Mouse (Mus musculus) right cerebral cortex, postnatal 4 days (tissue): Measurements from ENCODE around the gene Rplp1.

Experiments used
- DNase-seq: peaks from one replicate; pipeline ENCODE4 v3.0.0-alpha.2; 2022

The Rplp1 gene

GRCm38 (mm10) chr9:61914203-61914916 is at the start of gene Rplp1:
Gene Rplp1, minus strand, starts transcription at chr9:61914542.
- DNase-seq = peak; percentile 93

- DNase-seq = no peak
Observed at GRCm38 (mm10) chr9:61963356-61963755, 49.0 kb upstream of the Rplp1 start.

GRCm38 (mm10) chr9:61961181-61961580 is 46.8 kb upstream of the Rplp1 start:
- DNase-seq = no peak

- no peak for DNase-seq
Observed at GRCm38 (mm10) chr9:61960753-61961152, 46.4 kb upstream of the Rplp1 start.

GRCm38 (mm10) chr9:61959921-61960569 is 45.7 kb upstream of the Rplp1 start:
- DNase-seq = no peak

GRCm38 (mm10) chr9:61954707-61955106 is 40.4 kb upstream of the Rplp1 start:
- DNase-seq = no peak

GRCm38 (mm10) chr9:61952241-61952640 is 37.9 kb upstream of the Rplp1 start:
- DNase-seq = no peak

GRCm38 (mm10) chr9:61947402-61948346 is 33.3 kb upstream of the Rplp1 start:
- peak; percentile 79 for DNase-seq

- peak; percentile 97 for DNase-seq
Observed at GRCm38 (mm10) chr9:61946623-61947401, 32.5 kb upstream of the Rplp1 start, which contains the start of gene Kif23. Gene Kif23, minus strand, starts transcription at chr9:61946774.

GRCm38 (mm10) chr9:61945973-61946611 is 31.8 kb upstream of the Rplp1 start:
- no peak for DNase-seq

GRCm38 (mm10) chr9:61941054-61941453 is 26.7 kb upstream of the Rplp1 start:
- no peak for DNase-seq

GRCm38 (mm10) chr9:61933333-61933732 is 19.0 kb upstream of the Rplp1 start:
- no peak for DNase-seq

- no peak for DNase-seq
Observed at GRCm38 (mm10) chr9:61932009-61932408, 17.7 kb upstream of the Rplp1 start.

GRCm38 (mm10) chr9:61925086-61925660 is 10.8 kb upstream of the Rplp1 start:
- no peak for DNase-seq

- DNase-seq = no peak
Observed at GRCm38 (mm10) chr9:61920331-61920730, 6.0 kb upstream of the Rplp1 start.

- DNase-seq = no peak
Observed at GRCm38 (mm10) chr9:61919464-61919863, 5.1 kb upstream of the Rplp1 start.

- DNase-seq = no peak
Observed at GRCm38 (mm10) chr9:61917436-61917835, 3.1 kb upstream of the Rplp1 start.

GRCm38 (mm10) chr9:61916986-61917385 is 2.6 kb upstream of the Rplp1 start:
- no peak for DNase-seq

- no peak for DNase-seq
Observed at GRCm38 (mm10) chr9:61915393-61916005, 1.2 kb upstream of the Rplp1 start.

GRCm38 (mm10) chr9:61914917-61915300 is 567 bp upstream of the Rplp1 start:
- DNase-seq = no peak
